Mouse (Mus musculus) thymus, adult 2 months (tissue): Measurements from ENCODE around the gene Lyrm1.

Source experiments
- CTCF ChIP-seq: fragments of 200-500 bp; IDR thresholded peaks from 2 replicates; pipeline ENCODE4 v1.5.1; 2012; ENCODE audit warnings: mild to moderate bottlenecking, control low read depth, low read length, moderate library complexity, borderline replicate concordance; ENCODE audit not compliant: control insufficient read depth, poor library complexity, insufficient read depth; ENCODE audit errors: extremely low read depth
- POLR2A ChIP-seq: fragments of 200-500 bp; IDR thresholded peaks from 2 replicates; pipeline ENCODE4 v1.6.1; 2012; ENCODE audit warnings: mild to moderate bottlenecking, low read length, control low read depth, moderate library complexity; ENCODE audit not compliant: control insufficient read depth, poor library complexity, insufficient read depth; ENCODE audit errors: extremely low read depth

DNA sequence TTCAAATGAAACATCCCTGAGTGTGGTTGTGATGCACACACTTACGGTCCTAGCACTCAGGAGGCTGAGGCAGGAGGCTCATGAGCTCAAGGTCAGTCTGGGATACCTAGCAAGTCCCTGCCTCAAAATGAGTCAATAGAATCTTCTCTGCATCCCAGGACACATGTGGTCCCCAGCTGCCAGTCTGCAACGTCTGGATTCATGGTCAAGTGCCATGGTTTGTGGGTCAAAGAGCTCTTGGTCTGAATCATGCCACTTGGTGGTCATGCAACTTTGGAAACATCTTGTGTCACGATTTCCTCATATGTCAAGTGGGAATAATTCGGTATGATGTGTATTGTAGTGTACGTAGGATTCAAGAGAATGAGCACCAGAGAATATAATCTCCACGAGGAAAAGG lies 64.9 kb downstream of the Lyrm1 start:
- no peak for TF ChIP-seq CTCF
- no peak for TF ChIP-seq POLR2A
